23 mouse cellular contexts compared by ENCODE assay signal in genomic region chr14:114877477-114877876, GRCm38 (mm10).
A peak's percentile ranks its signal among the peaks of the same experiment; 100 is the strongest.
DNase-seq lines count a peak whose midpoint lies in the region; ATAC-seq and TF ChIP-seq lines count a peak whose summit lies in the region.
"Had no signal": no experiment of that assay in that cellular context is flagged by ENCODE, and none has a peak within 500 bp of the region (broad histone marks: within the 10 kb centered on the region; RNA-seq: fewer than 3 reads in every experiment).

No protein-coding gene starts in this region.

- no peaks in the 10 kb centered on the region for H3K4me1 ChIP-seq in kidney, adult 2 months (ENCODE audit: control insufficient read depth, insufficient read depth, low read length)
- peaks cover 8% of the 10 kb centered on the region for H3K4me1 ChIP-seq in limb, embryonic 11.5 days (ENCODE audit: control insufficient read depth, insufficient read depth, low read length)

- H3K4me2 ChIP-seq in limb, embryonic 11.5 days (ENCODE audit: low read depth, severe bottlenecking), result no peak overlapping the region
- H3K4me2 ChIP-seq: hindbrain, embryonic 12.5 days; midbrain, embryonic 11.5 days had no signal

- H3K4me3 ChIP-seq in kidney, adult 2 months (ENCODE audit: insufficient read depth, low read depth, low read length), result no peak overlapping the region
- no peak overlapping the region for H3K4me3 ChIP-seq in limb, embryonic 11.5 days (ENCODE audit: low read depth, low read length)
- H3K4me3 ChIP-seq: hindbrain, embryonic 12.5 days; layer of hippocampus, adult 2 months; left cerebral cortex, adult 2 months had no signal

- no peak for TF ChIP-seq POLR2A in kidney, adult 2 months (IDR thresholded peaks at IDR 0.05; ENCODE audit: low read depth, low read length)

- no peaks in the 10 kb centered on the region for H3K9me3 ChIP-seq in limb, embryonic 11.5 days (ENCODE audit: control insufficient read depth, low read length)
- H3K9me3 ChIP-seq: hindbrain, embryonic 12.5 days had no signal

- no peak for TF ChIP-seq CTCF in kidney, adult 2 months (conservative IDR thresholded peaks at IDR 0.05; ENCODE audit: insufficient read depth, insufficient read length, low read depth, low read length)

- WGBS in kidney, adult 2 months, result 27% methylated on average over 5 of the region's 5 CpGs
- 3% methylated on average over 5 of the region's 5 CpGs for WGBS in limb, embryonic 11.5 days

- H3K36me3 ChIP-seq in kidney, adult 2 months (ENCODE audit: control insufficient read depth, insufficient read depth, low read length), result no peaks in the 10 kb centered on the region
- no peaks in the 10 kb centered on the region for H3K36me3 ChIP-seq in limb, embryonic 11.5 days (ENCODE audit: control insufficient read depth, insufficient read depth, low read length)
- H3K36me3 ChIP-seq: G1E; hindbrain, embryonic 12.5 days had no signal

- H3K9ac ChIP-seq in limb, embryonic 11.5 days (ENCODE audit: low read length), result no peak overlapping the region
- H3K9ac ChIP-seq: hindbrain, embryonic 12.5 days had no signal

- H3K27me3 ChIP-seq in kidney, adult 2 months (replicated peaks; ENCODE audit: control insufficient read depth, insufficient read depth, low read length), result no peaks in the 10 kb centered on the region
- no peaks in the 10 kb centered on the region for H3K27me3 ChIP-seq in limb, embryonic 11.5 days (ENCODE audit: control insufficient read depth, insufficient read depth, low read length)
- H3K27me3 ChIP-seq: hindbrain, embryonic 12.5 days had no signal

- no peak overlapping the region for H3K27ac ChIP-seq in kidney, adult 2 months (ENCODE audit: insufficient read depth, low read depth, low read length)
- H3K27ac ChIP-seq in limb, embryonic 11.5 days (replicated peaks; ENCODE audit: low read depth, low read length), result no peak overlapping the region
- H3K27ac ChIP-seq: hindbrain, embryonic 12.5 days; layer of hippocampus, adult 2 months; left cerebral cortex, adult 2 months had no signal

- peak; percentile 22 for DNase-seq in kidney, adult 2 months
- DNase-seq in kidney, adult 8-10 months, result no peak
- DNase-seq in embryo, embryonic 10 days (ENCODE audit: low spot score), result peak; percentile 77
- DNase-seq in embryo, embryonic 11 days, result peak; percentile 84
- DNase-seq in limb, embryonic 11.5 days (ENCODE audit: low spot score), result peak; percentile 63
- no peak for DNase-seq in left cerebral cortex, adult 8-10 months (ENCODE audit: low spot score in 2 of 2)
- no peak for DNase-seq in adrenal gland, postnatal 36 days
- DNase-seq: cerebellum, postnatal 25 days; gastrocnemius, postnatal 10 days; heart, adult 18-20 months; liver; lung, adult 2 months; lung, postnatal 36 days; retina, postnatal 1 day; right cerebral cortex, postnatal 4 days; thymus, postnatal 36 days had no signal

- ATAC-seq in limb, embryonic 11.5 days (ENCODE audit: insufficient number of reproducible peaks, low FRiP score, low TSS enrichment, low read depth), result peak; percentile 82
- ATAC-seq: CD4-positive, CD25-positive, alpha-beta regulatory T cell, adult 4 months; intestine, postnatal 0 days had no signal

Comparison
In these comparisons a context has a peak if more than half of its experiments do, and no peak if none do; other contexts are left out.
1. DNase-seq: peak in kidney, adult 2 months (single experiment), embryo, embryonic 10 days (single experiment), embryo, embryonic 11 days (single experiment) and limb, embryonic 11.5 days (single experiment); none in kidney, adult 8-10 months (0 of 2), left cerebral cortex, adult 8-10 months (0 of 2) and adrenal gland, postnatal 36 days (0 of 2).